Mouse (Mus musculus) embryo, embryonic 11.5 days (tissue): ENCODE measurements at regions not wholly inside any gene's neighbourhood (a gene's known extent, or its start where the extent isn't known, plus 50 kb on each side); places are given as distances from the start of the nearest gene placed in this dataset.
"Not testable (repeated sequence)": the region's sequence is repeated elsewhere in the genome, so short reads cannot be mapped to it uniquely, and the experiment has no call there.

Experiments
- DNase-seq: peaks from one replicate; pipeline ENCODE4 v3.0.0-alpha.2; 2012; ENCODE audit warnings: low read depth, low spot score

GRCm38 (mm10) chr9:48047846-48048245 is 114.0 kb upstream of the Nxpe4 start:
- no peak for DNase-seq

- no peak for DNase-seq
Measured at GRCm38 (mm10) chr9:48053580-48053979, 108.2 kb upstream of the Nxpe4 start.

- peak; percentile 13 for DNase-seq
Measured at GRCm38 (mm10) chr9:48055246-48055645, 106.6 kb upstream of the Nxpe4 start.

- DNase-seq = no peak
Measured at GRCm38 (mm10) chr9:48058599-48058998, 103.2 kb upstream of the Nxpe4 start.

- no peak for DNase-seq
Measured at GRCm38 (mm10) chr9:48059549-48060165, 102.2 kb upstream of the Nxpe4 start.

- DNase-seq = no peak
Measured at GRCm38 (mm10) chr9:48060996-48061395, 100.8 kb upstream of the Nxpe4 start.

GRCm38 (mm10) chr9:48066730-48067345 is 95.0 kb upstream of the Nxpe4 start:
- DNase-seq = no peak

GRCm38 (mm10) chr9:48072592-48072991 is 89.2 kb upstream of the Nxpe4 start:
- DNase-seq = no peak

GRCm38 (mm10) chr9:48073096-48073495 is 88.7 kb upstream of the Nxpe4 start:
- DNase-seq = no peak

GRCm38 (mm10) chr9:48075661-48076240 is 86.1 kb upstream of the Nxpe4 start:
- no peak for DNase-seq

- no peak for DNase-seq
Measured at GRCm38 (mm10) chr9:48082461-48082860, 79.4 kb upstream of the Nxpe4 start.

- not testable (repeated sequence) for DNase-seq
Measured at GRCm38 (mm10) chr9:48084196-48084595, 77.6 kb upstream of the Nxpe4 start.

GRCm38 (mm10) chr9:48089661-48090060 is 72.2 kb upstream of the Nxpe4 start:
- DNase-seq = no peak

GRCm38 (mm10) chr9:48094756-48095155 is 67.1 kb upstream of the Nxpe4 start:
- no peak for DNase-seq

GRCm38 (mm10) chr9:48099846-48100245 is 62.0 kb upstream of the Nxpe4 start:
- no peak for DNase-seq

- DNase-seq = no peak
Measured at GRCm38 (mm10) chr9:48106441-48107167, 55.2 kb upstream of the Nxpe4 start.

GRCm38 (mm10) chr9:48108994-48109619 is 52.7 kb upstream of the Nxpe4 start:
- DNase-seq = no peak

- no peak for DNase-seq
Measured at GRCm38 (mm10) chr9:48111316-48111890, 50.4 kb upstream of the Nxpe4 start.
